Mouse (Mus musculus) intestine, embryonic 14.5 days (tissue): ENCODE measurements around the gene Pus1. TPM values are rescaled to one million over a fixed set of nuclear protein-coding genes. Genes with fewer than 3 reads are reported as not detected.

Experiments used
- ATAC-seq: fragments of 200-750 bp; cut with Nextera tagmentation; replicated peaks from 2 replicates; pipeline ENCODE4 v1.8.0; 2017; ENCODE audit warnings: low read depth, moderate number of reproducible peaks, moderate TSS enrichment, moderate library complexity; ENCODE audit not compliant: low FRiP score, low TSS enrichment
- DNase-seq: peaks from one replicate; pipeline ENCODE4 v3.0.0-alpha.2; 2018; ENCODE audit warnings: low spot score
- H3K27ac ChIP-seq: fragments of 300-500 bp; sonication (generic); 2 replicates; pipeline ENCODE4 v1.5.1; 2014; ENCODE audit warnings: low read depth, mild to moderate bottlenecking, control low read depth
- H3K27me3 ChIP-seq: fragments of 300-500 bp; sonication (generic); replicated peaks from 2 replicates; pipeline ENCODE4 v1.6.1; 2014; ENCODE audit warnings: low read length, control low read depth; ENCODE audit not compliant: control insufficient read depth, insufficient read depth
- H3K36me3 ChIP-seq: fragments of 300-500 bp; sonication (generic); 2 replicates; pipeline ENCODE4 v1.6.1; 2014; ENCODE audit warnings: low read length, control low read depth; ENCODE audit not compliant: control insufficient read depth, insufficient read depth
- H3K4me1 ChIP-seq: fragments of 300-500 bp; sonication (generic); replicated peaks from 2 replicates; pipeline ENCODE4 v1.6.1; 2014; ENCODE audit warnings: low read length, control low read depth, mixed read lengths; ENCODE audit not compliant: control insufficient read depth, insufficient read depth
- H3K4me2 ChIP-seq: fragments of 300-500 bp; sonication (generic); 2 replicates; pipeline ENCODE4 v1.6.1; 2014; ENCODE audit warnings: low read length
- H3K4me3 ChIP-seq: fragments of 300-500 bp; sonication (generic); 2 replicates; pipeline ENCODE4 v1.5.1; 2014; ENCODE audit warnings: low read depth, low read length, control low read depth, mixed read lengths
- H3K9ac ChIP-seq: fragments of 300-500 bp; sonication (generic); 2 replicates; pipeline ENCODE4 v1.6.1; 2014; ENCODE audit warnings: mild to moderate bottlenecking, low read length
- H3K9me3 ChIP-seq: fragments of 300-500 bp; sonication (generic); 2 replicates; pipeline ENCODE4 v1.6.1; 2016; ENCODE audit warnings: low read length, control low read depth; ENCODE audit not compliant: control insufficient read depth
- WGBS: fragments of 180-500 bp; shearing (Covaris S2); extraction: QIAGEN DNeasy Blood & Tissue Kit; methylation state at CpG from one replicate; pipeline ENCODE4 v1.1.7; 2014; 5-methylcytosine and 5-hydroxymethylcytosine counted together
- polyA plus RNA-seq: library from polyadenylated mRNA; unstranded; fragments of >200 nt; fragmentation: Nextera tagmentation; extraction: Ambion mirVana; gene quantifications from 2 replicates; pipeline ENCODE4 v1.2.1, GENCODE M21; 2014

Pus1 gene
- polyA plus RNA-seq, 1 experiment from 2014 or later = 40.4 TPM

GRCm38 (mm10) chr5:110739496-110740275, 40.8 kb downstream of the Pus1 start:
- no peaks in the 10 kb centered on the region for H3K4me1 ChIP-seq
- H3K4me3 ChIP-seq = no peak overlapping the region
- WGBS = 89% methylated on average over 7 of the region's 7 CpGs
- H3K36me3 ChIP-seq = peaks cover 67% of the 10 kb centered on the region
- DNase-seq (no peak), ATAC-seq (no peak)
- H3K9ac ChIP-seq = no peak overlapping the region
- H3K27me3 ChIP-seq = no peaks in the 10 kb centered on the region
- H3K27ac ChIP-seq = no peak overlapping the region
- no peaks in the 10 kb centered on the region for H3K9me3 ChIP-seq
- H3K4me2 ChIP-seq = no peak overlapping the region

- 84% methylated on average over 1 of the region's 1 CpGs for WGBS
- ATAC-seq (no peak), DNase-seq (no peak)
- no peaks in the 10 kb centered on the region for H3K27me3 ChIP-seq
- no peak overlapping the region for H3K9ac ChIP-seq
- H3K9me3 ChIP-seq = no peaks in the 10 kb centered on the region
- no peak overlapping the region for H3K27ac ChIP-seq
- no peak overlapping the region for H3K4me2 ChIP-seq
- H3K4me3 ChIP-seq = no peak overlapping the region
- H3K36me3 ChIP-seq = peaks cover 89% of the 10 kb centered on the region
- no peaks in the 10 kb centered on the region for H3K4me1 ChIP-seq
These were observed 44.9 kb downstream of the Pus1 start for GRCm38 (mm10) chr5:110735606-110736005.

GRCm38 (mm10) chr5:110733231-110733823, 47.1 kb downstream of the Pus1 start:
- peaks cover 79% of the 10 kb centered on the region for H3K36me3 ChIP-seq
- 95% methylated on average over 4 of the region's 4 CpGs for WGBS
- H3K9ac ChIP-seq = no peak overlapping the region
- H3K4me3 ChIP-seq = no peak overlapping the region
- no peak overlapping the region for H3K27ac ChIP-seq
- ATAC-seq (no peak), DNase-seq (no peak)
- H3K27me3 ChIP-seq = no peaks in the 10 kb centered on the region
- no peaks in the 10 kb centered on the region for H3K4me1 ChIP-seq
- H3K9me3 ChIP-seq = no peaks in the 10 kb centered on the region
- no peak overlapping the region for H3K4me2 ChIP-seq

GRCm38 (mm10) chr5:110731227-110731626, 49.2 kb downstream of the Pus1 start:
- H3K27ac ChIP-seq = no peak overlapping the region
- 88% methylated on average over 2 of the region's 2 CpGs for WGBS
- DNase-seq = no peak
- H3K4me2 ChIP-seq = no peak overlapping the region
- no peak overlapping the region for H3K4me3 ChIP-seq
- H3K4me1 ChIP-seq = no peaks in the 10 kb centered on the region
- no peak overlapping the region for H3K9ac ChIP-seq
- no peaks in the 10 kb centered on the region for H3K27me3 ChIP-seq
- H3K36me3 ChIP-seq = peaks cover 76% of the 10 kb centered on the region
- no peaks in the 10 kb centered on the region for H3K9me3 ChIP-seq
- no peak for ATAC-seq

GRCm38 (mm10) chr5:110727850-110728249, 52.6 kb downstream of the Pus1 start:
- H3K4me3 ChIP-seq = no peak overlapping the region
- no peaks in the 10 kb centered on the region for H3K27me3 ChIP-seq
- no peaks in the 10 kb centered on the region for H3K4me1 ChIP-seq
- H3K9me3 ChIP-seq = no peaks in the 10 kb centered on the region
- peaks cover 83% of the 10 kb centered on the region for H3K36me3 ChIP-seq
- DNase-seq (no peak), ATAC-seq (no peak)
- H3K27ac ChIP-seq = no peak overlapping the region
- no peak overlapping the region for H3K4me2 ChIP-seq
- no peak overlapping the region for H3K9ac ChIP-seq
- WGBS = 93% methylated on average over 1 of the region's 1 CpGs

Other genes with a start within 250 kb of the Pus1 start
- gene Galnt9, start 236.3 kb downstream of the Pus1 start, polyA plus RNA-seq = 0.50 and 0.80 TPM in 2 replicates
- gene Noc4l, start 127.2 kb downstream of the Pus1 start, polyA plus RNA-seq = 60.7 and 69.1 TPM in 2 replicates
- gene Ddx51, start 127.2 kb downstream of the Pus1 start, polyA plus RNA-seq = 27.0 and 27.8 TPM in 2 replicates
- 39.5 and 41.8 TPM in 2 replicates for gene Ep400, start 9.9 kb downstream of the Pus1 start, polyA plus RNA-seq
- gene Ulk1, start 29.4 kb upstream of the Pus1 start, polyA plus RNA-seq = 24.8 and 29.2 TPM in 2 replicates
- 28.7 and 29.3 TPM in 2 replicates for gene Hscb, start 59.1 kb upstream of the Pus1 start, polyA plus RNA-seq
- gene Chek2, start 59.3 kb upstream of the Pus1 start, polyA plus RNA-seq = 35.8 and 37.8 TPM in 2 replicates
- 13.0 and 14.0 TPM in 2 replicates for gene Ttc28, start 99.1 kb upstream of the Pus1 start, polyA plus RNA-seq